Mouse (Mus musculus): ENCODE results near the gene Hoxd11. TPM values are rescaled to one million over a fixed set of nuclear protein-coding genes. Genes with fewer than 3 reads are reported as not detected.

Hoxd11 gene
- polyA plus RNA-seq, 1 experiment = not detected

DNA sequence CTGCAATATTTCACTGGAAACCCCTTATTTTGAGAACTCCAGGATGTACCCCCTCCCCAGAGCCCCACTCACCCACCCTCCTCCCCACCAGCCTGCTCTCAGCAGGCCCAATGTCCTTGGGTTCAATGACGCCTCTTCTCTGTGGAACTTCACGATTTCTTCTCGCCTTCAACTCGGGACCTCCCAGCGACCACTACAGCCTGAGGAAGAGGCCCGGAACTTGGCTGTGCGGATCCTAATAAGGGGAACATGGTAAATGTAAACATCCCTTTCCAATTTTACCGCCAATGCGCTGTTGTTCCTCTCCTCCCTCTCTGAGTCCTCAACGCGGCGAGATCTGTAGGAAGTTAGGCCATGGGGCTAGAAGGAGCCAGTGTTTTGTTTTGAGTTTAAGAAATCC is 4.7 kb downstream of the Hoxd11 start:
- TF ChIP-seq GATA1 (IDR thresholded peaks at IDR 0.05; ENCODE audit: low read length) = no peak
- no peak for TF ChIP-seq TAL1 (IDR thresholded peaks at IDR 0.05; ENCODE audit: low read length)
- Histone ChIP-seq H3K4me1 (ENCODE audit: control insufficient read depth) (no peaks in the 10 kb centered on the region), H3K9me3 (ENCODE audit: control insufficient read depth, low read length) (peaks cover 6% of the 10 kb centered on the region; the same call in 1 of the 2 replicates), H3K4me3 (replicated peaks) (no peak overlapping the region), H3K27me3 (ENCODE audit: control insufficient read depth) (peaks cover 100% of the 10 kb centered on the region), H3K36me3 (ENCODE audit: control insufficient read depth) (no peaks in the 10 kb centered on the region)

DNA sequence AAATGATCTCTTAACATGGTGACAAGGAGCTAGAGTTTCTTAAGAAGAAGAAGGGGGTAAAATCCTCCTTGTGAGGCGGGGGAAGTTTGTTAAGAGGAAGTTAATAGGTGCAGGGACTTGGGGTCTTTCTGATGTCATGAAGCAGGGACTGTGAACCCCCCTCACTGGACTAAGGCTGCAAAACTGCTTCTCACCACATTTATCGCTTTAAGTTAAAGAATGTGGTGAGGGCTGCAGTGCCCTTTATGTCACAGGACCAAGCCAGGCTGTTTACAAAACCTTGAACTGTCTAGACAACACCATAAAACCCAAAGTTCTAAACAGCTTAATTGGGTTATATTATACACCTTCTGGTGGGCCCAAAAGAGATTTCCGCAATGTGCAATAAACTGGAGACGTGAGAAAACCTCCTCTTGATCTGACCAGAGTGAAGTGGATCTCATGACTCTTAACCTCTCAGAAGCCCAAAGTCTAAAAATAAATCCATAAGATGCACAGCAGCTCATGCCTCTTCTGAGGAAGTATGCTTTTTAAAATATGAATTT is 5.8 kb downstream of the Hoxd11 start:
- Histone ChIP-seq H3K36me3 (ENCODE audit: control insufficient read depth) (no peaks in the 10 kb centered on the region), H3K27me3 (ENCODE audit: control insufficient read depth) (peaks cover 100% of the 10 kb centered on the region), H3K4me1 (ENCODE audit: control insufficient read depth) (no peaks in the 10 kb centered on the region), H3K4me3 (replicated peaks) (no peak overlapping the region), H3K9me3 (ENCODE audit: control insufficient read depth, low read length) (peaks cover 6% of the 10 kb centered on the region; the same call in 1 of the 2 replicates)
- no peak for TF ChIP-seq GATA1 (IDR thresholded peaks at IDR 0.05; ENCODE audit: low read length)
- TF ChIP-seq TAL1 (IDR thresholded peaks at IDR 0.05; ENCODE audit: low read length) = no peak

DNA sequence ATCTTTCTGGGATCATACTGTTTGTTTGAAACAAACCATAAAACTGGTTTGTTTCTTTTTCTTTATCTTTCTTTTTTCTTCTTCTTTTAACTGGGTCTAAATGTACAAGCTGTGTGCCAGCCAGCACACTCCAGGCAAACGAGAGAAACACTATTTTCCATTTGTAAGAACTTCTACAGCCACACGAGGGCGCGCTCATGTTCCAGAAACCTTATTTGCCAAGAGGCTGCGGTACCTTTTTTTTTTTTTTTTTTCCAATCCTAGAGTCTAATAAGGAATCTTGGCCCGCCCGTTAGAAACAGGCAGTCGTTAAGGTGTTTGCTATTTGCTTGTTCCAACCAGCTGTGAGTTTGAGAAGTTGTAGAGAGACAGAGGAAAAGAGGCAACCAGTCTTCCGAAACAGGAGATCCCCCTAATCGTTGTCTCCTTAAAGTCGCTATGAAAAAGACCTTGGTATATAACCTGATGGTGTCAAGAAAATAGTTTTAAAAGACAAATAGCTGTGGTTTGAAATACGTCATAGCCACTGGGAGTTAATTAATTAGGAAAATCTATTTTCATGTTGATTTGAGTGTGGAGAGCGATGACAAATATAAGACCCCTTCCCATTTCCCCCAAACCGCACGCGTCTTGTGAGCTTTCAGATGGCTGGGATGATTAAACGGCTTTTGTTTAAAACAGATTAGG is 7.1 kb downstream of the Hoxd11 start:
- H3K4me1 ChIP-seq (ENCODE audit: control insufficient read depth) = no peaks in the 10 kb centered on the region
- H3K4me3 ChIP-seq (replicated peaks) = no peak overlapping the region
- H3K27me3 ChIP-seq (ENCODE audit: control insufficient read depth) = peaks cover 100% of the 10 kb centered on the region
- H3K9me3 ChIP-seq (ENCODE audit: control insufficient read depth, low read length) = peaks cover 6% of the 10 kb centered on the region; the same call in 1 of the 2 replicates
- H3K36me3 ChIP-seq (ENCODE audit: control insufficient read depth) = no peaks in the 10 kb centered on the region
- TF ChIP-seq TAL1 (IDR thresholded peaks at IDR 0.05; ENCODE audit: low read length) (no peak), GATA1 (IDR thresholded peaks at IDR 0.05; ENCODE audit: low read length) (no peak)

DNA sequence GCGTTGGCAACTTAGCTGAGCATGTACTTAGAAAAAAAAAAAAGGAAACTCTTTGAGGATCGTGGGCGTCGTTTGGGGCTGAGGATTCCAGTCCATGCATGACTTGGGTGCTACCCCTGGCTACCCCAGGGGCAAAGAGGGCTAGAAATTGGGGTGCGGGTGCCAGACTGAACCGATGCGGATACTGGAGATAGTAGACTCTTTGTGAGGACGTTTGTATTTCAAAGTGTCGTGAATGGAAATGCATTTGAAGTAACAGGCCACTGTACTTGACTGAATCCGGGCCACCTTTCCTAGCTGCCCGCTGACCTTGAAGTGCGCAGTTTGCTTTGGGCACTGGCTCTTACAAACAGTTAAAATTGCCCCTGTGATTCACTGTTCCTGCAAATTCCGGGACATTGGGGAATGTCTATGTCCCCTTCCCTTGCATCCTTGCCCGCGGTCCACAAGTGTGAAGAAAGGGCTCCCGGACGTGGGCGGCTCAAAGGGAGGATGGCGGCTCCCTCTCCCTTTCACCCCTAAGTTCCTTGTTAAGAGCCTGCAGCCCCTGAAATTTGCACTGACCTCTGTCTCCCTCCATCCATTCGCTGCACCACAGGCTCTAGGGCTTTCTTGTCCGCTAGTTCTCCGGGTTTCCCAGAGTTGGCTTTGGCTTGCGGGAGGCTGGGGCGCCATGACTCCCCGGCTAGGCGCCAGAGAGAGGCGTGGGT is 7.8 kb downstream of the Hoxd11 start:
- TF ChIP-seq GATA1 (IDR thresholded peaks at IDR 0.05; ENCODE audit: low read length) (no peak), TAL1 (IDR thresholded peaks at IDR 0.05; ENCODE audit: low read length) (no peak)
- H3K4me1 ChIP-seq (ENCODE audit: control insufficient read depth) = no peaks in the 10 kb centered on the region
- peaks cover 6% of the 10 kb centered on the region; the same call in 1 of the 2 replicates for H3K9me3 ChIP-seq (ENCODE audit: control insufficient read depth, low read length)
- no peak overlapping the region for H3K4me3 ChIP-seq (replicated peaks)
- H3K27me3 ChIP-seq (ENCODE audit: control insufficient read depth) = peaks cover 100% of the 10 kb centered on the region
- H3K36me3 ChIP-seq (ENCODE audit: control insufficient read depth) = no peaks in the 10 kb centered on the region

DNA sequence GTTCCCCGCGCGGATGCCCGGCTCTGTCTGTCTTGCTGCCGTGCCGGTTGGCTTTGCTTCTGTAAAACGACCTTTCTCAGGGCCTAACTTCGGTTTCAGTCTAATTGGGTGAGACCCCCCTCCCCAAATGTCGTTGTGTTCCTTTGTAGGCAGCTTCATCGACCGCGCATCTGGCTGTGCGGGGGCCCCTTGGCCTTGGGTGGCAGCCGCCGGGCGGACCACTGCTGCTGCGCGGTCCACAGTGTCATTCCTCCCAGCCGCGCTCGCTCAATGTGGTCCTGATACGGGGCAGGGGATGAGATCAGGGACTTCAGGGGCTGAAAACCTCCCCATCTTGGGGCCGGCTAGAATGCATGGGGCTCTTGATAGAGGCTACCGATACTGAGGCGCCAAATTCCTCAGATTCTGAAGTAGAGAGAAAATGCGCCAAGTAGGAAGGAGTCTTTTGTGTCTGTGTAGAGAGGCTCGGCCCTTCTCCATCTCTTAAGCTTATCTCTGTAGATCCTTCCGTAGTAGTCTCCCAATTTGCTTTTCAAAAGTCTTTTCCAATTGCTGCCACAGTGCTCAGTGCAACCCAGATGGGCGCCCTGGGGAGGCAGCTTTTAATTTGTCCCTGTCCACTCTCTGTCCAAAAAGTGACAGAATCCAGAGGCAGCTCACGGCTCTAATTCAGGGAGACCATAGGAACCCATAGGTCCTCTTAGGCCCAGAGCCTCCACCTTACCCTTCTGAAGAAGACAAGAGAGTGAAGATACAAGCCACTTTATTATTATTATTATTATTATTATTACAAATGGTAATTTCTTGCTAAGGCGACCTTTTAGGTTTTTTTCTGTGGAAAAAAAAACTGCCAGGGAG is 8.6 kb downstream of the Hoxd11 start:
- TF ChIP-seq GATA1 (IDR thresholded peaks at IDR 0.05; ENCODE audit: low read length) (no peak), TAL1 (IDR thresholded peaks at IDR 0.05; ENCODE audit: low read length) (no peak)
- no peaks in the 10 kb centered on the region for H3K36me3 ChIP-seq (ENCODE audit: control insufficient read depth)
- no peaks in the 10 kb centered on the region for H3K4me1 ChIP-seq (ENCODE audit: control insufficient read depth)
- peaks cover 100% of the 10 kb centered on the region for H3K27me3 ChIP-seq (ENCODE audit: control insufficient read depth)
- peaks cover 4% of the 10 kb centered on the region; the same call in 1 of the 2 replicates for H3K9me3 ChIP-seq (ENCODE audit: control insufficient read depth, low read length)
- no peak overlapping the region for H3K4me3 ChIP-seq (replicated peaks)

DNA sequence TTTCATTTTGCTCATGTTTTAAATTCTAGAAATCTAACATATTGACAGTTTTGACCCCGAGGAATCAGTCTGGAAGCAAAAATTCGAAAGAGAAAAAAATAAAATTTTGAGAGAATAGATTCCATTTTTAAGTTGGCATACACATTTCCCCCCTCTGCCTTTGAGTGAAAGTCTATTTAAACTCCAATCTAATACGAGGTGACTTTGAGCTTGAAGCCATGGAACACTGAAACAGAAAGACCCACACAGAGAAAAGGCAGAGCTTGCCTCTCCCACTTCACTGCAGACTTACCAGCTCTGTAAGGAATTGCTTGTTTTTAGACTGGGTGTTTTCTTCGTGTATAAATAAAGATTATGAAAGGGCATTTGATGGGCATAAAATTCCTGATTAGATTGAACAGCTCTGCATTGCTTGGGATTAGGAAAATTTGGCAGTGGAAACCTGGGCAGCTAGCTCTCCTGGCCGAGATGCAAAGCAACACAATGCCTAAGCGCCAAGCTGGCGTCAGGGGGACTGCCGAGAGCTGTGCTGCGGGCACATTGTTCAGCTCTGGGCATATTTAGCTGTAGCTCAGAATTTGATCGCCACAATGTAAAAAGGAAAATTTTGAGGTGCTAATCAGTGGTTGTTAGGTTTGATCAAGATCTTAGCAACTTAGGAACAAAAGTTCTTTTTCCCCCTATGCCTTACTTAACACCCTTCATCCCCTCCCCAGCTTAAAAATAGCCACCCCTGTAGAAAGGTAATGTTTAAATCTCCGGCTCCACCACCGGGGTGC is 9.6 kb downstream of the Hoxd11 start:
- Histone ChIP-seq H3K4me1 (ENCODE audit: control insufficient read depth) (no peaks in the 10 kb centered on the region), H3K36me3 (ENCODE audit: control insufficient read depth) (no peaks in the 10 kb centered on the region), H3K27me3 (ENCODE audit: control insufficient read depth) (peaks cover 100% of the 10 kb centered on the region), H3K9me3 (ENCODE audit: control insufficient read depth, low read length) (0 out of 2 replicates have a peak, but pooled peaks cover 4% of the 10 kb centered on the region), H3K4me3 (replicated peaks) (no peak overlapping the region)
- no peak for TF ChIP-seq TAL1 (IDR thresholded peaks at IDR 0.05; ENCODE audit: low read length)
- TF ChIP-seq GATA1 (IDR thresholded peaks at IDR 0.05; ENCODE audit: low read length) = no peak

DNA sequence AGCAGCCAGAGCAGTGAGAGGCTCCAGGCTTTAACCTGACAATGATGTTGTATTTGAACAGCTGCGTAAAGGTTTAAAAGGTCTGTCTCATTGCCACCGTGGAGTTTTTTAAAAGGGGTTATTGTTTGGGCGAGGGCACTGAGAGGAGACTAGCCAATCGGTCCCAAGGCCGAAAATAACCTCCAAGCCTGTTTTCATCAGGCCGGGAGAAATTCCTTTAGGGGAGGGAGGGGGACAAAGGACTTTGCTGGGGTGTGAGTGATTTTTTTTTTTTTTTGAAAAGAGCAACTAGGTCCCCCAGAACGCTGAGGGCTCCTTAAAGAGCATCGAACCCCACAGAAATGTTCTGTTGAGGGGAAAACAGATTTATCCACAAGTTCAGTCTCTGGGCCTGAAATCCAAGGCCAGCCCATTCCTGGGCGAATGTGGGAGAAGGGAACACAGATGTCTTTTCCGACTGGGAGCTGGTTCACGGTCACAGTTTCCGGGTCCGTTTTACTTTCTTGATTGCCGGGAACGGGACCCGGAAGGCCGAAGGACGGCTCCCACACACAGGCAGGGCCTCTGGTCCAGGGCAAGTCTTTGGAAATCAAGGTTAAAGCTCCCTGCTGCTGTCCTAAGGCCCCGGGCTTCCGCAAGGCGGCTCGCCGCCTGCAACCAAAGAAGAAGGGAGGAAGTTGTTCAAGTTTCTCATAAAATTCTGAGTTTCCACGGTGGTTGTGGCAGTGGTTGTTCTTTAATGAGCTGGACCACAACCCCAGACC is 10.4 kb downstream of the Hoxd11 start:
- Histone ChIP-seq H3K9me3 (ENCODE audit: control insufficient read depth, low read length) (0 out of 2 replicates have a peak, but pooled peaks cover 4% of the 10 kb centered on the region), H3K4me1 (ENCODE audit: control insufficient read depth) (no peaks in the 10 kb centered on the region), H3K4me3 (replicated peaks) (no peak overlapping the region), H3K27me3 (ENCODE audit: control insufficient read depth) (peaks cover 100% of the 10 kb centered on the region), H3K36me3 (ENCODE audit: control insufficient read depth) (no peaks in the 10 kb centered on the region)
- TF ChIP-seq GATA1 (IDR thresholded peaks at IDR 0.05; ENCODE audit: low read length) (no peak), TAL1 (IDR thresholded peaks at IDR 0.05; ENCODE audit: low read length) (no peak)
